Mouse (Mus musculus) heart, embryonic 16.5 days (tissue): ENCODE results near the gene Adam1a. TPM values are rescaled to one million over a fixed set of nuclear protein-coding genes. Genes with fewer than 3 reads are reported as not detected.

Source experiments
- ATAC-seq: fragments of 200-750 bp; cut with Nextera tagmentation; replicated peaks from 2 replicates; pipeline ENCODE4 v1.8.0; 2017; ENCODE audit warnings: moderate number of reproducible peaks; ENCODE audit not compliant: insufficient read depth, low FRiP score; ENCODE audit errors: extremely low read depth
- H3K27ac ChIP-seq: fragments of 300-500 bp; sonication (generic); 2 replicates; pipeline ENCODE4 v1.5.1; 2014; ENCODE audit warnings: mild to moderate bottlenecking, low read length, control low read depth, moderate library complexity
- H3K27me3 ChIP-seq: fragments of 300-500 bp; sonication (generic); 2 replicates; pipeline ENCODE4 v1.6.1; 2014; ENCODE audit warnings: low read length, mixed read lengths; ENCODE audit not compliant: control insufficient read depth, insufficient read depth
- H3K36me3 ChIP-seq: fragments of 300-500 bp; sonication (generic); 2 replicates; pipeline ENCODE4 v1.6.1; 2014; ENCODE audit not compliant: control insufficient read depth, insufficient read depth
- H3K4me1 ChIP-seq: fragments of 300-500 bp; sonication (generic); 2 replicates; pipeline ENCODE4 v1.6.1; 2014; ENCODE audit warnings: low read length, mixed read lengths; ENCODE audit not compliant: control insufficient read depth, insufficient read depth
- H3K4me2 ChIP-seq: fragments of 300-500 bp; sonication (generic); 2 replicates; pipeline ENCODE4 v1.6.1; 2014; ENCODE audit warnings: low read depth, mild to moderate bottlenecking, control low read depth, low read length
- H3K4me3 ChIP-seq: fragments of 300-500 bp; sonication (generic); 2 replicates; pipeline ENCODE4 v1.5.1; 2014; ENCODE audit warnings: mild to moderate bottlenecking, control low read depth, low read length
- H3K9ac ChIP-seq: fragments of 300-500 bp; sonication (generic); 2 replicates; pipeline ENCODE4 v1.6.1; 2014; ENCODE audit warnings: low read length, control low read depth
- H3K9me3 ChIP-seq: fragments of 300-500 bp; sonication (generic); replicated peaks from 2 replicates; pipeline ENCODE4 v1.6.1; 2016; ENCODE audit warnings: low read length; ENCODE audit not compliant: control insufficient read depth
- WGBS: fragments of 180-500 bp; shearing (Covaris S2); extraction: QIAGEN DNeasy Blood & Tissue Kit; methylation state at CpG from one replicate; pipeline ENCODE4 v1.1.7; 2014; 5-methylcytosine and 5-hydroxymethylcytosine counted together
- polyA plus RNA-seq: library from polyadenylated mRNA; unstranded; fragments of >200 nt; fragmentation: Nextera tagmentation; extraction: Ambion mirVana; gene quantifications from 2 replicates; pipeline ENCODE4 v1.2.1, GENCODE M21; 2015

The Adam1a gene
- polyA plus RNA-seq, 1 experiment from 2014 or later, result 0.54 TPM

DNA sequence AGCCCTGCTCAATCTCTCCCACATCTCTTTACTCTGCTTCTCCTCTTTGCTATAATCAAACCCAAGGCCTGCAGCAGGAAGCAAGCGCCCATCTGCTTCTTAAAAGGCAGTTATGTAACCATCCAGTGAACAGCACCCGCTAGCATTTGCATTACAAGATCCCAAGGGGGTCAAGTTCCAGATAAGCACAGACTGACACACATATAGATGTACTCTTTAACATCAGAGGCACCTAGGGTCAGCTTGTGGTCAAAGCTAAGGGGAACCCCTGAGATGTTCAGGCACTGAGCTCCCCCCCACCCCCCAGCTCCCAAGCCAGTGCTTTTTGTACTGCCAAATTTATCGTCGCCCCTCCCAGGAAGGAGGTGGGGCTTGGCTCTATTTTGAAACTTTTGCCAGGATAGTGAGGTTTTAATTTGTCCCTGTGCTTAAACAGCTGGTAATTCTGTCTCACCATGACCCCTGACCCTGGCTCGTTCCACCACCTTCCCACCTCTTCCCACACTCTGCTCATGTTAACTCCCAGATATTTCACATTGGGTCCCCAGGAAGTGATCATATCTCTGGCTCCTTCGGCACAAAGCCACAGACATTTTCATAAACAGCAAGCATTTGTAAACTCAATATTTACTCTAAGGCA is 41.2 kb upstream of the Adam1a start:
- ATAC-seq, result no peak
- Histone ChIP-seq H3K4me1 (peaks cover 19% of the 10 kb centered on the region), H3K27ac (peak overlapping the region; percentile 36; the same call in 1 of the 2 replicates), H3K4me2 (peak overlapping the region; percentile 4; the same call in 1 of the 2 replicates), H3K4me3 (no peak overlapping the region), H3K27me3 (no peaks in the 10 kb centered on the region), H3K9me3 (no peaks in the 10 kb centered on the region), H3K36me3 (no peaks in the 10 kb centered on the region), H3K9ac (no peak overlapping the region)
- 46% methylated on average over 6 of the region's 6 CpGs for WGBS

- no peak overlapping the region for H3K27ac ChIP-seq
- ATAC-seq, result no peak
Observed at GRCm38 (mm10) chr5:121585699-121586098, 40.4 kb upstream of the Adam1a start.

GRCm38 (mm10) chr5:121585005-121585404 is 39.7 kb upstream of the Adam1a start:
- no peak overlapping the region for H3K27ac ChIP-seq
- no peak overlapping the region for H3K4me3 ChIP-seq
- WGBS, result 94% methylated on average over 10 of the region's 10 CpGs
- H3K36me3 ChIP-seq, result no peaks in the 10 kb centered on the region
- peaks cover 18% of the 10 kb centered on the region for H3K4me1 ChIP-seq
- H3K9ac ChIP-seq, result no peak overlapping the region
- no peak for ATAC-seq
- no peak overlapping the region for H3K4me2 ChIP-seq
- no peaks in the 10 kb centered on the region for H3K27me3 ChIP-seq
- H3K9me3 ChIP-seq, result no peaks in the 10 kb centered on the region

More at GRCm38 (mm10) chr5:121585699-121586098, 40.4 kb upstream of the Adam1a start:
- Histone ChIP-seq H3K36me3 (no peaks in the 10 kb centered on the region), H3K4me1 (peaks cover 18% of the 10 kb centered on the region), H3K9ac (no peak overlapping the region), H3K4me2 (no peak overlapping the region), H3K4me3 (no peak overlapping the region), H3K27me3 (no peaks in the 10 kb centered on the region), H3K9me3 (no peaks in the 10 kb centered on the region)
- 83% methylated on average over 5 of the region's 5 CpGs for WGBS

GRCm38 (mm10) chr5:121583765-121584501 is 38.7 kb upstream of the Adam1a start:
- WGBS, result 43% methylated on average over 12 of the region's 12 CpGs
- Histone ChIP-seq H3K9me3 (no peaks in the 10 kb centered on the region), H3K4me3 (no peak overlapping the region), H3K27me3 (no peaks in the 10 kb centered on the region), H3K4me1 (peaks cover 18% of the 10 kb centered on the region), H3K36me3 (0 out of 2 replicates have a peak, but pooled peaks cover 7% of the 10 kb centered on the region), H3K27ac (peak overlapping the region; percentile 67), H3K9ac (no peak overlapping the region), H3K4me2 (0 out of 2 replicates have a peak overlapping the region, but pooled peaks have one; percentile 16)
- ATAC-seq, result peak; percentile 88

DNA sequence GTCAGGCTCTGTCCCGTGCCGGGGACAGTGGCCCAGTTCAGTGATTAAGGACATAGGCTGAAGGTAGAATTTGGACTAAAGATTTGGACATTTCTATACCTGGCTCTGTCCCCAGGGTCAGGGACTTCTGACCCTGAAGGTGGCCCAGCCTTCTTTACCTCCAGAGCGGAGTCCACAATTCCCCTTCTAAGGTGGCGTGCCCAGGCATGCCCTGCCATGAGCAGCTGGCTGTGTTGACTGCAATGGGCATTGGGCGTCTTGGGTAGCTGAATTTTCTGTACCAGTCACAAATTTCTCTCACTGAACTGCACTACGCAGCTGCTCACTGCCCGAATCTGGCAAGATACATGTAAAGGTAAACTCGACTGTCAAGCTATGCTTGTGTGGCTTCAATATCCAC is 36.7 kb upstream of the Adam1a start:
- Histone ChIP-seq H3K27ac (no peak overlapping the region), H3K27me3 (no peaks in the 10 kb centered on the region), H3K4me2 (no peak overlapping the region), H3K9me3 (no peaks in the 10 kb centered on the region), H3K4me1 (peaks cover 16% of the 10 kb centered on the region), H3K36me3 (0 out of 2 replicates have a peak, but pooled peaks cover 7% of the 10 kb centered on the region), H3K4me3 (no peak overlapping the region), H3K9ac (no peak overlapping the region)
- no peak for ATAC-seq
- 86% methylated on average over 8 of the region's 8 CpGs for WGBS

GRCm38 (mm10) chr5:121576927-121577488 is 31.7 kb upstream of the Adam1a start:
- H3K4me1 ChIP-seq, result no peaks in the 10 kb centered on the region
- no peak overlapping the region for H3K27ac ChIP-seq
- no peak overlapping the region for H3K4me2 ChIP-seq
- no peaks in the 10 kb centered on the region for H3K9me3 ChIP-seq
- no peak overlapping the region for H3K4me3 ChIP-seq
- H3K27me3 ChIP-seq, result no peaks in the 10 kb centered on the region
- H3K9ac ChIP-seq, result no peak overlapping the region
- whole genome bisulfite sequencing, result 70% methylated on average over 11 of the region's 11 CpGs
- H3K36me3 ChIP-seq, result 0 out of 2 replicates have a peak, but pooled peaks cover 9% of the 10 kb centered on the region
- ATAC-seq, result no peak

- WGBS, result 91% methylated on average over 11 of the region's 11 CpGs
- no peak overlapping the region for H3K4me2 ChIP-seq
- 0 out of 2 replicates have a peak, but pooled peaks cover 9% of the 10 kb centered on the region for H3K36me3 ChIP-seq
Observed at GRCm38 (mm10) chr5:121575867-121576266, 30.6 kb upstream of the Adam1a start.

GRCm38 (mm10) chr5:121574145-121574544 is 28.9 kb upstream of the Adam1a start:
- no peak for ATAC-seq
- Histone ChIP-seq H3K27me3 (no peaks in the 10 kb centered on the region), H3K9ac (no peak overlapping the region)

More at GRCm38 (mm10) chr5:121575867-121576266, 30.6 kb upstream of the Adam1a start:
- no peaks in the 10 kb centered on the region for H3K4me1 ChIP-seq
- no peak for ATAC-seq
- no peak overlapping the region for H3K27ac ChIP-seq
- H3K9me3 ChIP-seq, result no peaks in the 10 kb centered on the region
- no peak overlapping the region for H3K9ac ChIP-seq
- H3K27me3 ChIP-seq, result no peaks in the 10 kb centered on the region
- H3K4me3 ChIP-seq, result no peak overlapping the region

More at GRCm38 (mm10) chr5:121574145-121574544, 28.9 kb upstream of the Adam1a start:
- H3K4me2 ChIP-seq, result no peak overlapping the region
- H3K36me3 ChIP-seq, result 0 out of 2 replicates have a peak, but pooled peaks cover 4% of the 10 kb centered on the region
- no peak overlapping the region for H3K4me3 ChIP-seq
- H3K9me3 ChIP-seq, result no peaks in the 10 kb centered on the region
- 0 out of 2 replicates have a peak, but pooled peaks cover 3% of the 10 kb centered on the region for H3K4me1 ChIP-seq
- WGBS, result 87% methylated on average over 13 of the region's 13 CpGs
- no peak overlapping the region for H3K27ac ChIP-seq
